Mouse (Mus musculus) liver, embryonic 12.5 days (tissue): ENCODE measurements around the gene Mettl27. TPM values are rescaled to one million over a fixed set of nuclear protein-coding genes. Genes with fewer than 3 reads are reported as not detected.
"Not testable (repeated sequence)": the region's sequence is repeated elsewhere in the genome, so short reads cannot be mapped to it uniquely, and the experiment has no call there.

Experiments
- ATAC-seq: fragments of 200-750 bp; cut with Nextera tagmentation; 2 replicates; pipeline ENCODE4 v1.8.0; 2017; ENCODE audit warnings: moderate number of reproducible peaks, mild to moderate bottlenecking, moderate library complexity
- H3K27ac ChIP-seq: fragments of 300-500 bp; sonication (generic); 2 replicates; pipeline ENCODE4 v1.5.1; 2016; ENCODE audit warnings: mild to moderate bottlenecking
- H3K27me3 ChIP-seq: fragments of 300-500 bp; sonication (generic); replicated peaks from 2 replicates; pipeline ENCODE4 v1.6.1; 2016; ENCODE audit warnings: mild to moderate bottlenecking, moderate library complexity
- H3K36me3 ChIP-seq: fragments of 300-500 bp; sonication (generic); 2 replicates; pipeline ENCODE4 v1.6.1; 2016; ENCODE audit warnings: mild to moderate bottlenecking, moderate library complexity
- H3K4me1 ChIP-seq: fragments of 300-500 bp; sonication (generic); 2 replicates; pipeline ENCODE4 v1.6.1; 2016
- H3K4me2 ChIP-seq: fragments of 300-500 bp; sonication (generic); 2 replicates; pipeline ENCODE4 v1.6.1; 2016; ENCODE audit warnings: mild to moderate bottlenecking, moderate library complexity
- H3K4me3 ChIP-seq: fragments of 300-500 bp; sonication (generic); 2 replicates; pipeline ENCODE4 v1.5.1; 2016; ENCODE audit warnings: mild to moderate bottlenecking, moderate library complexity
- H3K9ac ChIP-seq: fragments of 300-500 bp; sonication (generic); 2 replicates; pipeline ENCODE4 v1.6.1; 2016; ENCODE audit warnings: mild to moderate bottlenecking, moderate library complexity
- H3K9me3 ChIP-seq: fragments of 300-500 bp; sonication (generic); replicated peaks from 2 replicates; pipeline ENCODE4 v1.6.1; 2016; ENCODE audit warnings: mild to moderate bottlenecking, moderate library complexity
- WGBS: fragments of 180-500 bp; shearing (Covaris S2); methylation state at CpG from one replicate; pipeline ENCODE4 v1.1.7; 2016; ENCODE audit not compliant: insufficient replicate concordance; 5-methylcytosine and 5-hydroxymethylcytosine counted together
- polyA plus RNA-seq: library from polyadenylated mRNA; unstranded; fragments of >200 nt; fragmentation: Nextera tagmentation; extraction: Ambion mirVana; gene quantifications from 2 replicates; pipeline ENCODE4 v1.2.1, GENCODE M21; 2016

Mettl27 gene
- polyA plus RNA-seq, 1 experiment from 2014 or later: 8.5 TPM

DNA sequence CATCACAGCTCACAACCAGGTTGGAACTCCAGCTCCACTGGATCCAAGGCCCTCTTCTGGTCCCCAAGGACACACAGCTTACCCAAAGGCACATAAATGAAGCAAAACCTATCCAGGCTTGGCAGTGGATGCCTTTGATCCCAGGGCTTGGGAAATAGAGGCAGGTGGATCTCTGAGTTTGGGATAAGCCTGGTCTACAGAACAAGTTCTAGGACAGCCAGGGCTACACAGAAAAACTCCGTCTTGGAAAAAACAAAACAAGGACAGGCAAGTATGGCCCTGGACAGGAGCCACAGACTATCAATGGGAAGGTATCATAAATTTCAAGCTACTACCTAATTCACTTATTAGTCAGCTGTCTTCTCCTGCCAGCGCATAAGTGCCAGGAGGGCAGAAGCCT is 29.4 kb downstream of the Mettl27 start:
- 72% methylated on average over 2 of the region's 2 CpGs for WGBS
- Histone ChIP-seq H3K27me3 (no peaks in the 10 kb centered on the region), H3K36me3 (no peaks in the 10 kb centered on the region), H3K4me3 (no peak overlapping the region), H3K9me3 (no peaks in the 10 kb centered on the region), H3K27ac (no peak overlapping the region), H3K4me1 (peaks cover 25% of the 10 kb centered on the region), H3K9ac (no peak overlapping the region), H3K4me2 (no peak overlapping the region)
- ATAC-seq: no peak

GRCm38 (mm10) chr5:134963546-134963945 is 31.4 kb downstream of the Mettl27 start:
- Histone ChIP-seq H3K27me3 (peaks cover 12% of the 10 kb centered on the region; the same call in 1 of the 2 replicates), H3K36me3 (no peaks in the 10 kb centered on the region), H3K4me3 (no peak overlapping the region), H3K27ac (no peak overlapping the region), H3K4me2 (no peak overlapping the region), H3K9me3 (no peaks in the 10 kb centered on the region), H3K9ac (no peak overlapping the region), H3K4me1 (peaks cover 17% of the 10 kb centered on the region)
- WGBS: 23% methylated on average over 5 of the region's 5 CpGs
- no peak for ATAC-seq

DNA sequence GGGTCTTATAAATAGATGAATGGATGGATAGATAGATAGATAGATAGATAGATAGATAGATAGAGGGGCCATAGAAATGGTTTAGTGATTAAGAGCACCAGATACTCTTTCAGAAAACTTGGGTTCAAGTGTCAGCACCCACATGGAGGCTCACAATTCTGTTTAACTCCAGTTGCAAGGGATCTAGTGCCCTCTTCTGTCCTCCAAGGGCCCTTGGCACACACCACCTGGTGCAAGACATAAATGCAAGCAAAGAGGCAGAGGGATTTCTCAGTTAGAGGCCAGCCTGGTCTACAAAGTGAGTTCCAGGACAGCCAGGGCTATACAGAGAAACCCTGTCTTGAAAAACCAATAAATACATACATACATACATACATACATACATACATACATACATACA is 32.5 kb downstream of the Mettl27 start:
- H3K36me3 ChIP-seq, H3K27ac ChIP-seq, H3K9ac ChIP-seq, H3K9me3 ChIP-seq, ATAC-seq, H3K4me2 ChIP-seq, H3K4me3 ChIP-seq: not testable (repeated sequence)
- H3K4me1 ChIP-seq: peaks cover 11% of the 10 kb centered on the region
- H3K27me3 ChIP-seq: peaks cover 20% of the 10 kb centered on the region; the same call in 1 of the 2 replicates

DNA sequence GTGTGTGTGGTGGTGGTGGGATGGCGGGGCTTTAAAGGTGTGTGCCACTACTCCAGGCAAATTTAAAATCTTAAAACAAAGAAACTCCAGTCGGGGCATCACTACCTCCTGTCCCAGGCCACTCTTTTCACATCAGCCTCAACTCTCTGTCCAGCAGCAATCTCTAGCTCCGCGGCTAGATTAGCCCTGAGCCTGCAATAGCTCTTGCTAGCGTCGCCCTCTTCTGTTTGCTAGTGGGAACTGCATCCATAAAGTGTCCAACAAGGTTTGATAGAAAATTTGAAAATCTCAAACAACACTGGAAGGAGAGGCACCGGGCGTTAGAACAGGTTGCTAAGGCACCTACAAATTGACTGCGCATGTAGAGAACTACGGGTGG is 33.3 kb downstream of the Mettl27 start:
- 7% methylated on average over 10 of the region's 10 CpGs for whole genome bisulfite sequencing
- peaks cover 20% of the 10 kb centered on the region; the same call in 1 of the 2 replicates for H3K27me3 ChIP-seq
- H3K4me3 ChIP-seq: peak overlapping the region; percentile 49
- no peaks in the 10 kb centered on the region for H3K36me3 ChIP-seq
- no peaks in the 10 kb centered on the region for H3K9me3 ChIP-seq
- peaks cover 9% of the 10 kb centered on the region for H3K4me1 ChIP-seq
- H3K27ac ChIP-seq: no peak overlapping the region; the same call in 1 of the 2 replicates
- peak; percentile 64 for ATAC-seq
- peak overlapping the region; percentile 76 for H3K4me2 ChIP-seq
- H3K9ac ChIP-seq: peak overlapping the region; percentile 51

- peak overlapping the region; percentile 51 for H3K9ac ChIP-seq
- peak; percentile 81 for ATAC-seq
- no peaks in the 10 kb centered on the region for H3K36me3 ChIP-seq
- no peaks in the 10 kb centered on the region for H3K9me3 ChIP-seq
- H3K4me3 ChIP-seq: peak overlapping the region; percentile 49
- peaks cover 20% of the 10 kb centered on the region; the same call in 1 of the 2 replicates for H3K27me3 ChIP-seq
- peak overlapping the region; percentile 22; the same call in 1 of the 2 replicates for H3K27ac ChIP-seq
- peaks cover 9% of the 10 kb centered on the region for H3K4me1 ChIP-seq
- 5% methylated on average over 32 of the region's 33 CpGs for WGBS
- H3K4me2 ChIP-seq: peak overlapping the region; percentile 76
These were observed 34.0 kb downstream of the Mettl27 start for GRCm38 (mm10) chr5:134965852-134966821.

- Histone ChIP-seq H3K9me3 (no peaks in the 10 kb centered on the region), H3K27ac (no peak overlapping the region), H3K4me3 (no peak overlapping the region), H3K9ac (no peak overlapping the region), H3K4me1 (peaks cover 9% of the 10 kb centered on the region), H3K27me3 (peaks cover 20% of the 10 kb centered on the region; the same call in 1 of the 2 replicates), H3K36me3 (no peaks in the 10 kb centered on the region), H3K4me2 (no peak overlapping the region)
- 71% methylated on average over 20 of the region's 20 CpGs for WGBS
- ATAC-seq: no peak
These were observed 35.2 kb downstream of the Mettl27 start for GRCm38 (mm10) chr5:134967164-134967944.

DNA sequence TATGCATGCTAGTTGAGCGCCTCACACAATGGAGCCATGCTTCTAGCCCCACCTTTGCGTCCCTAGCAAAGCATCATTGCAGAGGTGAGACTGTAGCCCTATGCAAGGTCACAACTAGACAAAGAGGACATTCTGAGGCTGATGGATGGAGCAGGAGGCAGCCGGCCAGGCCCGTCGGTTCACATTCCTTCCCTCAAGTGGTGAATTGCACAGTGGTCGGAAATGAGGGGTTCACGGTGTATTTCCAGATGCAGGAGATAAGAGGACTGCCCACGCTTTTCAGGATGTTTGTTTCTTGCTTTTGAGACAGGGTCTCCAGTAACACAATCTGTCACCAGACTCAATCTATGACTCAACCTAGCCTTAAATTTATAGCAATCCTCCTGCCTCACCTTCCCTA is 38.5 kb downstream of the Mettl27 start:
- Histone ChIP-seq H3K4me1 (peaks cover 38% of the 10 kb centered on the region), H3K36me3 (no peaks in the 10 kb centered on the region), H3K4me2 (no peak overlapping the region), H3K27ac (no peak overlapping the region), H3K9me3 (no peaks in the 10 kb centered on the region), H3K9ac (no peak overlapping the region), H3K4me3 (no peak overlapping the region), H3K27me3 (peaks cover 20% of the 10 kb centered on the region; the same call in 1 of the 2 replicates)
- no peak for ATAC-seq
- 62% methylated on average over 8 of the region's 8 CpGs for WGBS

DNA sequence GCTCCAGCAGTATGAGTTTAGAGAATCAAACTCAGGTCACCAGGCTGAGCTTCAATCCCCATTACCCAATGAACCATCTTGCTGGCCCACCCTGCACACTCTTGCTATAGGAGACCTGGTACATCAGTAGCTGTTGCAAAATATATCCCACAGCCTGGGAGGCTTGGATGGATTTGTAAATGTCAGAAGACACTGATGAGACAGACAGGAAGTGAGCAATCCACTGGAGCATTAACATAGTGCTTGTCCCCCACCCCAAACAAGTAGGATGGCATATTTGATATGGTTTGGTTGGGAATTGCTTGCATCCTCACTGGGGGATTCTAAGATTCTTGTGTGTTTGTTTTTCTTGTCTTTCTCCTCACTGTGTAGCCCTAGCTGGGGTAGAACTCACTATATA is 40.9 kb downstream of the Mettl27 start:
- H3K9ac ChIP-seq: no peak overlapping the region
- no peak overlapping the region for H3K4me2 ChIP-seq
- H3K9me3 ChIP-seq: no peaks in the 10 kb centered on the region
- H3K36me3 ChIP-seq: no peaks in the 10 kb centered on the region
- H3K27me3 ChIP-seq: 0 out of 2 replicates have a peak, but pooled peaks cover 10% of the 10 kb centered on the region
- peaks cover 50% of the 10 kb centered on the region for H3K4me1 ChIP-seq
- ATAC-seq: no peak
- no peak overlapping the region for H3K4me3 ChIP-seq
- H3K27ac ChIP-seq: no peak overlapping the region

DNA sequence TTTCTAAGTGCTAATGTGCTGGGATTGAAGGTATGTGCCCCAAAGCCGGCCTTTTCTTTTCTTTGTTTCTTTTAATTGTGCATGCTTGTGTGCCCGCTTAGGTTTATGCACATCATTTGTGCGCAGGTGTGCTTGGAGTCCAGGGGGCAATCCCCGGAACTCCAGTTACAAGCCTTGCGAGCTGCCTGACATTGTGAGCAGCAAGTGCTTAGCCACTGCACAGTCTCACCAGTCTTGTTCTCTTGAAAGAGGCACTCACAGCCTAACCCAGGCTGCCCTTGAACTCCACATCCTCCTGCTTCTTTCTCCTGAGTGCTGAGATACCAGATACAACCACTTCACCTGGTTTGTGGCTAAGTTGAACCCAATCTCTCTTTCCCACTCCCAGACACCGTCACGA is 41.4 kb downstream of the Mettl27 start:
- Histone ChIP-seq H3K9me3 (no peaks in the 10 kb centered on the region), H3K9ac (no peak overlapping the region), H3K27ac (no peak overlapping the region), H3K27me3 (0 out of 2 replicates have a peak, but pooled peaks cover 8% of the 10 kb centered on the region), H3K4me3 (no peak overlapping the region), H3K4me2 (0 out of 2 replicates have a peak overlapping the region, but pooled peaks have one; percentile 56), H3K4me1 (peaks cover 52% of the 10 kb centered on the region), H3K36me3 (no peaks in the 10 kb centered on the region)
- no peak for ATAC-seq
- 73% methylated on average over 7 of the region's 7 CpGs for WGBS

GRCm38 (mm10) chr5:134974294-134974693 is 42.1 kb downstream of the Mettl27 start:
- Histone ChIP-seq H3K9me3 (no peaks in the 10 kb centered on the region), H3K4me1 (peaks cover 52% of the 10 kb centered on the region), H3K27ac (peak overlapping the region; percentile 59), H3K27me3 (0 out of 2 replicates have a peak, but pooled peaks cover 4% of the 10 kb centered on the region), H3K9ac (peak overlapping the region; percentile 27; the same call in 1 of the 2 replicates), H3K4me3 (no peak overlapping the region; the same call in 1 of the 2 replicates), H3K4me2 (peak overlapping the region; percentile 56), H3K36me3 (no peaks in the 10 kb centered on the region)
- WGBS: 7% methylated on average over 7 of the region's 7 CpGs
- ATAC-seq: peak; percentile 76; the same call in 1 of the 2 replicates

GRCm38 (mm10) chr5:134974921-134975320 is 42.8 kb downstream of the Mettl27 start:
- Histone ChIP-seq H3K4me2 (peak overlapping the region; percentile 56), H3K4me1 (peaks cover 52% of the 10 kb centered on the region), H3K27ac (peak overlapping the region; percentile 59), H3K4me3 (no peak overlapping the region), H3K27me3 (no peaks in the 10 kb centered on the region), H3K9ac (0 out of 2 replicates have a peak overlapping the region, but pooled peaks have one; percentile 27), H3K9me3 (no peaks in the 10 kb centered on the region), H3K36me3 (no peaks in the 10 kb centered on the region)
- ATAC-seq: no peak
- 19% methylated on average over 2 of the region's 2 CpGs for WGBS
